Mouse (Mus musculus) heart, postnatal 0 days (tissue): Measurements from ENCODE around the gene Psmc6.

ENCODE experiments used
- CTCF ChIP-seq: IDR thresholded peaks from 2 replicates; pipeline ENCODE4 v1.5.1; 2016; ENCODE audit warnings: antibody characterized with exemption, control low read depth, low read depth
- EP300 ChIP-seq: IDR thresholded peaks from 2 replicates; pipeline ENCODE4 v1.6.1; 2016; ENCODE audit warnings: antibody characterized with exemption, low read depth

- TF ChIP-seq CTCF (no peak), EP300 (no peak)
These were observed 8.0 kb upstream of the Psmc6 start for GRCm38 (mm10) chr14:45321622-45322021.
